Mouse (Mus musculus): ENCODE results near the gene Slc16a11. TPM values are rescaled to one million over a fixed set of nuclear protein-coding genes. Genes with fewer than 3 reads are reported as not detected.

Slc16a11 gene
- total and polyA plus RNA-seq, 3 experiments: 0.51 to 2.3 TPM; not detected in 1

DNA sequence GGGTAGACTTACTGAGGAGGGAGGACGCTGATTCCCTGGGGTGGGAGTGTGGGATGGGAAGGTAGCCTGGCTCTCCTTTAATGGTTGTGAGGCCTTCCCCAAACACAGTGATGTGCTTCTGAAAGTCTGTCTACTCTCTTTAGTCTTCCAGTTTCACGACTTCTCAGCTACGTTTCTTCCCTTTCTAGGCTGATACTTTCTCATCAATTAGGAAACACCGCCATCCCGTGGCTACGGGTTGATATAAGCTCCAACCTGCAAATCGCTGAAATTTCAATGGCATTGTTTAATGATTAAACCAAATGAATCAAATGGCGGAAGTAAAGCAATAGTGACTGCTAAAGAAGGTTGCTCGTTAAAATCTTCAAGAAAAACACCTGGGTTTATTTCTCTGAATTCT lies 344 bp downstream of the Slc16a11 start:
- peak; percentile 18 for DNase-seq (ENCODE audit: extremely low read depth)
- Histone ChIP-seq H3K4me2 (ENCODE audit: insufficient read depth, low read depth, poor library complexity, severe bottlenecking) (no peak overlapping the region), H3K9ac (ENCODE audit: insufficient read depth, low read depth) (no peak overlapping the region), H3K79me2 (replicated peaks; ENCODE audit: control insufficient read depth, extremely low read depth, insufficient read depth, poor library complexity, severe bottlenecking) (no peaks in the 10 kb centered on the region), H3K27ac (ENCODE audit: insufficient read depth, low read depth) (no peak overlapping the region), H3K9me3 (replicated peaks; ENCODE audit: low read length) (no peaks in the 10 kb centered on the region), H3K27me3 (replicated peaks) (no peaks in the 10 kb centered on the region), H3K4me3 (replicated peaks in 1 of 3; ENCODE audit: low read depth in 2 of 3, low read length in 2 of 3, poor library complexity in 1 of 3) (no peak overlapping the region), H3K4me1 (ENCODE audit: control insufficient read depth in 1 of 2, insufficient read depth in 2 of 2) (no peaks in the 10 kb centered on the region), H3K36me3 (replicated peaks in 1 of 2; ENCODE audit: control insufficient read depth in 1 of 2, insufficient read depth in 1 of 2, low read length in 1 of 2) (peaks cover 5 to 34% of the 10 kb centered on the region in 2 experiments)
- in situ Hi-C loops (cut with MboI; ENCODE audit: low pct_ligation_motif_present, low pct_unique_long_range_greater_than_20kb, low sequenced_read_pairs) (no loop called here), dilution Hi-C loops (cut with MboI; ENCODE audit: extremely low pct_ligation_motif_present, extremely low pct_unique_long_range_greater_than_20kb, low sequenced_read_pairs) (no loop called here)
- TF ChIP-seq E2F4 (IDR thresholded peaks at IDR 0.05; ENCODE audit: insufficient replicate concordance, low read depth, low read length) (no peak), POLR2AphosphoS2 (IDR thresholded peaks at IDR 0.05; ENCODE audit: low read depth, low read length) (no peak), CHD2 (IDR thresholded peaks at IDR 0.05; ENCODE audit: low read length) (no peak), NRF1 (IDR thresholded peaks at IDR 0.05; ENCODE audit: low read depth, low read length) (no peak), RAD21 (IDR thresholded peaks at IDR 0.05; ENCODE audit: low read depth, low read length) (peak; percentile 83), PAX5 (IDR thresholded peaks at IDR 0.05; ENCODE audit: low read length) (no peak), USF2 (conservative IDR thresholded peaks at IDR 0.05; ENCODE audit: low read depth, low read length) (no peak), EP300 (IDR thresholded peaks at IDR 0.05; ENCODE audit: low read length) (no peak), TCF12 (IDR thresholded peaks at IDR 0.05; ENCODE audit: low read depth, low read length) (no peak), ELF1 (IDR thresholded peaks at IDR 0.05; ENCODE audit: low read depth, low read length) (no peak), CTCF (conservative IDR thresholded peaks at IDR 0.05 in 1 of 2, IDR thresholded peaks at IDR 0.05 in 1 of 2; ENCODE audit: low read depth in 2 of 2, low read length in 2 of 2) (peak in 1 of 2 experiments; percentile 81; a peak in 2 of 4 replicates), MAZ (IDR thresholded peaks at IDR 0.05; ENCODE audit: low read depth, low read length) (0 out of 2 replicates have a peak, but pooled peaks have one; percentile 24), SMC3 (IDR thresholded peaks at IDR 0.05; ENCODE audit: low read depth, low read length) (peak; percentile 70), JUND (conservative IDR thresholded peaks at IDR 0.05; ENCODE audit: low read depth, low read length) (no peak), TBP (conservative IDR thresholded peaks at IDR 0.05; ENCODE audit: low read depth, low read length) (no peak)

DNA sequence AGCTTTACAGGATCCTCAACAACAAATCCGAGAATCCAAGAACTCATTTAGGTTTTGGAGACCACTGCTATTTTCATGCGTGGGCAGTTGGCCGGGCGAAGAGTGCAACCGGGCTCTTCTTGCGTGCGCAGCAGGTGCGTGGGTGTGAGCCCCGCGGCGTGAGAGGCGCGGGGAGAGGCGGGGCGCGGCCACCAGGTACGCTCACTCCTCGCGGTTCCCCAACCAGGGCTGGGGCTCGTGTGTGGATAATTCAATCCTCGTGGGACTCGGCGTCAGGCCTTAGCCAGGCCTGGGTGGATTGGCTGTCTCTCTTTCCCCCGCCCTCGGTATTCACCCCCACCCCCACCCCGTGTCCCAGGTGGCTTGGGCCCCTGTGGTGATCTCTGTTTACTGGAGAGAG lies 1.2 kb downstream of the Slc16a11 start:
- Histone ChIP-seq H3K4me2 (ENCODE audit: insufficient read depth, low read depth, poor library complexity, severe bottlenecking) (no peak overlapping the region), H3K36me3 (replicated peaks in 1 of 2; ENCODE audit: control insufficient read depth in 1 of 2, insufficient read depth in 1 of 2, low read length in 1 of 2) (peaks cover 5 to 43% of the 10 kb centered on the region in 2 experiments), H3K27me3 (replicated peaks) (no peaks in the 10 kb centered on the region), H3K4me1 (ENCODE audit: control insufficient read depth in 1 of 2, insufficient read depth in 2 of 2) (peaks cover 2 to 7% of the 10 kb centered on the region in 2 experiments; a peak in 3 of 4 replicates), H3K9ac (ENCODE audit: insufficient read depth, low read depth) (no peak overlapping the region), H3K27ac (ENCODE audit: insufficient read depth, low read depth) (no peak overlapping the region), H3K79me2 (replicated peaks; ENCODE audit: control insufficient read depth, extremely low read depth, insufficient read depth, poor library complexity, severe bottlenecking) (no peaks in the 10 kb centered on the region), H3K9me3 (replicated peaks; ENCODE audit: low read length) (no peaks in the 10 kb centered on the region), H3K4me3 (replicated peaks in 1 of 3; ENCODE audit: low read depth in 2 of 3, low read length in 2 of 3, poor library complexity in 1 of 3) (no peak overlapping the region)
- no peak for DNase-seq (ENCODE audit: extremely low read depth)
- in situ Hi-C loops (cut with MboI; ENCODE audit: low pct_ligation_motif_present, low pct_unique_long_range_greater_than_20kb, low sequenced_read_pairs): no loop called here
- TF ChIP-seq TCF12 (IDR thresholded peaks at IDR 0.05; ENCODE audit: low read depth, low read length) (no peak), POLR2AphosphoS2 (IDR thresholded peaks at IDR 0.05; ENCODE audit: low read depth, low read length) (no peak), ZMIZ1 (IDR thresholded peaks at IDR 0.05; ENCODE audit: low read depth, low read length) (no peak), CHD1 (IDR thresholded peaks at IDR 0.05; ENCODE audit: low read depth, low read length) (no peak), ZC3H11A (IDR thresholded peaks at IDR 0.05; ENCODE audit: low read depth, low read length) (no peak), TBP (conservative IDR thresholded peaks at IDR 0.05; ENCODE audit: low read depth, low read length) (no peak), BHLHE40 (IDR thresholded peaks at IDR 0.05; ENCODE audit: low read depth, low read length) (no peak), GABPA (IDR thresholded peaks at IDR 0.05; ENCODE audit: insufficient replicate concordance, low read depth, low read length) (no peak), IRF4 (IDR thresholded peaks at IDR 0.05; ENCODE audit: low read depth, low read length) (no peak), ELF1 (IDR thresholded peaks at IDR 0.05; ENCODE audit: low read depth, low read length) (no peak), SMC3 (IDR thresholded peaks at IDR 0.05; ENCODE audit: low read depth, low read length) (no peak), KAT2A (IDR thresholded peaks at IDR 0.05; ENCODE audit: insufficient replicate concordance, low read length) (no peak), RAD21 (IDR thresholded peaks at IDR 0.05; ENCODE audit: low read depth, low read length) (no peak)
- dilution Hi-C loops (cut with MboI; ENCODE audit: extremely low pct_ligation_motif_present, extremely low pct_unique_long_range_greater_than_20kb, low sequenced_read_pairs): no loop called here

All from CH12.LX (cell line).